Mouse (Mus musculus) ovary, adult 10 weeks (tissue): ENCODE results near the gene Gm39115. TPM values are rescaled to one million over a fixed set of nuclear protein-coding genes. Genes with fewer than 3 reads are reported as not detected.

Experiments used
- polyA plus RNA-seq: library from polyadenylated mRNA; stranded (reverse); fragments of 350-450 nt; fragmentation: Illumina TruSeq; extraction: RNeasy Lipid Tissue Mini Kit (QIAGEN cat#74804); gene quantifications from one replicate; pipeline ENCODE4 v1.2.3, GENCODE M21; 2014

The Gm39115 gene
- polyA plus RNA-seq = not detected

DNA sequence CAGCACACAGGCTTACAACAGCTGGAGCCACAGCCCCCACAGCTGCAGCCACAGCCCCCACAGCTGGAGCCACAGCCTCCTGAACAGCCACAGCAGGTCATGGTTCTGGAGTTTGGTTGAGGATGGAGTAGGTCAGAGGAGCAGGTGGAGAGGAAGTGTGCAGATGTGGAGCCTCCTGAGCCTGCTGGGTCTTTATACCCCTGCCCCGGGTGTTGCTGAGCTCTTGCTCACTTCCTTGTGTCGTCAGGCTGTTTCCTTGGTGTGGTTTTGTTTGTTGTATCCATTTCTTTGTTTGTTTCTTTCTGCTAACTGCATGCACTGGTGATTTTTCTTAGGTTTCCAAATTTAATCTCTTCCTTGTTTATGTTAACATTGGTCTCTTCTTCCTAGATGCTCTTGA is at the start of gene Gm39115:
Gm39115 (minus strand) TSS at position 101 of the 400 bp plus-strand sequence.

DNA sequence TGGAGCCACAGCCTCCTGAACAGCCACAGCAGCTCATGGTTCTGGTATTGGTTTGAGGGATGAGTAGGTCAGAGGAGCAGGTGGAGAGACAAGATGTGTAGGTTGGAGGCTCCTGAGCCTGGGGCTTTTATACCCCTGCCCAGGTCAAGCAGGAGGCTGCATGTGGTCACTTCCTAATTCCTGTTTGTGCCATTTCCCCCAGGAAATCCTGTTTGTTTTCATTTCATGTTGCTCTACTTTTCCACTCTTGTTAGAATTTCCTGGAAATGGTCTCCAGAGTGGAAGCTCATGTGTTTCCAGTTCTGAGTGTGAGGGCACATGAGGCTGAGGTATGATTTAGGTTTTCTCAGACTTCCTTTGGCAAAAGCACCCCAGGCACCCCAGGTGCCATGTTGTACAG is 40.1 kb upstream of the Gm39115 start, which contains the start of gene Krtap5-2:
Krtap5-2 (minus strand) TSS at position 101 of the 400 bp plus-strand sequence.

DNA sequence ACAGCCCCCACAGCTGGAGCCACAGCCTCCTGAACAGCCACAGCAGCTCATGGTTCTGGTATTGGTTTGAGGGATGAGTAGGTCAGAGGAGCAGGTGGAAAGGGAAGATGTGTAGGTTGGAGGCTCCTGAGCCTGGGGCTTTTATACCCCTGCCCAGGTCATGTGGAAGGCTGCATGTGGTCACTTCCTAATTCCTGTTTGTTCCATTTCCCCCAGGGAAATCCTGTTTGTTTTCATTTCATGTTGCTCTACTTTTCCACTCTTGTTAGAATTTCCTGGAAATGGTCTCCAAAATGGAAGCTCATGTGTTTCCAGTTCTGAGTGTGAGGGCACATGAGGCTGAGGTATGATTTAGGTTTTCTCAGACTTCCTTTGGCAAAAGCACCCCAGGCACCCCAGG is 29.8 kb upstream of the Gm39115 start, which contains the start of gene Gm4553:
Gm4553 (minus strand) TSS at position 101 of the 400 bp plus-strand sequence.

DNA sequence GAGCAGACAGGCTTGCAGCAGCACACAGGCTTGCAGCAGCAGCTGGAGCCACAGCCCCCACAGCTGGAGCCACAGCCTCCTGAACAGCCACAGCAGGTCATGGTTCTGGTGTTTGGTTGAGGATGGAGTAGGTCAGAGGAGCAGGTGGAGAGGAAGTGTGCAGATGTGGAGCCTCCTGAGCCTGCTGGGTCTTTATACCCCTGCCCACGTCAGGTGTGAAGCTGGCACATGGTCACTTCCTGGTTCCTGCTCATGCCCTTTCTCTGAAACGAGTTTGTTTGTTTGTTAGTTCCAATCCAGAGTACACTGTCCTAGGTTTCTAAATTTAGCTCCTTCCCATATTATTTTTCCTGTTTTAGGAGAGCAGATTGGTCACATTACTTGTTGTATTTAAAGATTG is 21.2 kb upstream of the Gm39115 start, which contains the start of gene Gm29735:
Gm29735 (minus strand) TSS at position 101 of the 400 bp plus-strand sequence.

DNA sequence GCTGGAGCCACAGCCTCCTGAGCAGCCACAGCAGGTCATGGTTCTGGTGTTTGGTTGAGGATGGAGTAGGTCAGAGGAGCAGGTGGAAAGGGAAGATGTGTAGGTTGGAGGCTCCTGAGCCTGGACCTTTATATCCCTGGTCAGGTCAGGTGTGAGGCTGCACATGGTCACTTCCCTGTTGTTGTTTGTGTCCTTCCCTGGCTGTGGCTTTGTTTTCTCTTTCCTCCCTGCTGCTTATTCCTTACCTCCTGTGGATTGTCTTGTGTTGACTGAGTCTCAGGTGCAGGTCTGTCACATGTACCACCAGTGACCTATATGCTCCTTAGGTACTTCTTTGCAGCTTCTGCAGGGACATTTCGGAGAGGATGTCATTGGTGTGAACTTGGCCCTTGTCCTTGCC is 8.7 kb upstream of the Gm39115 start, which contains the start of gene Gm45337:
Gm45337 (minus strand) TSS at position 101 of the 400 bp plus-strand sequence.

DNA sequence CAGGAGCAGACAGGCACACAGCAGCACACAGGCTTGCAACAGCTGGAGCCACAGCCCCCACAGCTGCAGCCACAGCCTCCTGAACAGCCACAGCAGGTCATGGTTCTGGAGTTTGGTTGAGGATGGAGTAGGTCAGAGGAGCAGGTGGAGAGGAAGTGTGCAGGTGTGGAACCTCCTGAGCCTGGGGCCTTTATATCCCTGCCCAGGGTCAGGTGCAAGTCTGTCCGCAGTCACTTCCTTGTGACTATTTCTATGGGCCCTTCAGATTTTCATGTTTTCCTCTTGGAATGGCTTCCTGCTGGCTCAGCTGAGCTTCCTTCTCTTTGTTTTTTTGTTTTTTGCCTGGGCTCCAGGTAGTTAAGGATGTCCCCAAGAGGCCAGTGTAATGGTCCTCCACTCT is 15.2 kb downstream of the Gm39115 start, which contains the start of gene Gm45618:
Gm45618 (minus strand) TSS at position 101 of the 400 bp plus-strand sequence.

DNA sequence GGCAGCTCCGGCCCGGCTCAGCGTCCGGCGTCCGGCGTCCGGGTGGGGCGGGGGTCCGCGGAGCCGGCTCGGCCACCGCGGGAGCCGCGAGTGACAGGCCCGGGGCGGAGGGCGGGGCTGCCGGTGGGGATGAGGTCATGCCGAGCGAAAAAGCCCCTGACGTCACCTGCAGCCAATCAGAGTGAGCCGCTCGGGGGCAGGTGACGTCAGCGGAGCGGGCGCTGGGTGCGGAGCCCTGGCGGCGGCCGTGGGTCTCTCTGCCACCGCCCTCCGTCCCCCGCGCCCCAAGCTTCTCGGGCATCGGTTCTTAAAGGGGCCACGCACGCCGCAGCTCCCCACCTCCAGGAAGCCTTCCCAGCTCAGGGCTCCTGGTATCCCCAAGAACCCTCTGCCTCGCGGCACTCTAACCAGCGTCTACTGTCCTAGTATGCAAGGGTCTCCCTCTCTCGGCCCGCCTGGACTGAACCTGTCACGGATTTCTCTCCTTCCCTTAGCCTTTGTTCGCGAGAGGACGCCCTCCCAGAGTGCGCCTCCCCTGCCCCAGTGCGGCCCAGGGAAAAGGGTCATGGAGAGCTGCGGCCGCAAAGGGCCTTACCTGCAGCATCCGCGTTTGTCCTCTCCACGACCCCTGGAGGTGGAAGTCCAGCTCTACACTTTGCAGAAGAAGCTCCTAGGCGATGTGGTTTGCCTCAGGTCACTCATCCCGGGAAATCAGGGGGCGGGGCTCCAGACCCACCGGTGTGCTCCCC is 40.5 kb downstream of the Gm39115 start, which contains the start of gene Dusp8:
Dusp8 (minus strand) TSS at position 661 of the 749 bp plus-strand sequence.

Other genes with a start within 250 kb of the Gm39115 start
- 38.5 TPM for gene Tollip, start 217.5 kb downstream of the Gm39115 start, polyA plus RNA-seq
- gene Brsk2, start 186.3 kb downstream of the Gm39115 start, polyA plus RNA-seq = 0.17 TPM
- 10.5 TPM for gene Mob2, start 75.0 kb downstream of the Gm39115 start, polyA plus RNA-seq
- 0.43 TPM for gene Dusp8, start 40.2 kb downstream of the Gm39115 start, polyA plus RNA-seq
- not detected for gene Gm45618, start 15.3 kb downstream of the Gm39115 start, polyA plus RNA-seq
- not detected for gene Gm45337, start 8.6 kb upstream of the Gm39115 start, polyA plus RNA-seq
- not detected for gene Gm29735, start 21.1 kb upstream of the Gm39115 start, polyA plus RNA-seq
- not detected for gene Gm4553, start 29.7 kb upstream of the Gm39115 start, polyA plus RNA-seq
- gene Krtap5-2, start 40.0 kb upstream of the Gm39115 start, polyA plus RNA-seq = not detected
- not detected for gene Gm10153, start 54.4 kb upstream of the Gm39115 start, polyA plus RNA-seq
- gene Krtap5-3, start 65.3 kb upstream of the Gm39115 start, polyA plus RNA-seq = not detected
- gene Gm7579, start 75.8 kb upstream of the Gm39115 start, polyA plus RNA-seq = not detected
- not detected for gene Krtap5-5, start 93.9 kb upstream of the Gm39115 start, polyA plus RNA-seq
- not detected for gene Gm40460, start 105.0 kb upstream of the Gm39115 start, polyA plus RNA-seq
- not detected for gene Gm2431, start 122.3 kb upstream of the Gm39115 start, polyA plus RNA-seq
- gene Gm4559, start 138.3 kb upstream of the Gm39115 start, polyA plus RNA-seq = not detected
- not detected for gene Krtap5-1, start 161.1 kb upstream of the Gm39115 start, polyA plus RNA-seq
- gene Krtap5-4, start 167.5 kb upstream of the Gm39115 start, polyA plus RNA-seq = not detected
- gene Ifitm10, start 237.7 kb upstream of the Gm39115 start, polyA plus RNA-seq = not detected
- 29.8 TPM for gene Gm49369, start 246.6 kb upstream of the Gm39115 start, polyA plus RNA-seq